Mouse (Mus musculus) embryonic facial prominence, embryonic 15.5 days (tissue): ENCODE measurements around the gene Magix. TPM values are rescaled to one million over a fixed set of nuclear protein-coding genes. Genes with fewer than 3 reads are reported as not detected.
"Not testable (repeated sequence)": the region's sequence is repeated elsewhere in the genome, so short reads cannot be mapped to it uniquely, and the experiment has no call there.

Experiments
- ATAC-seq: fragments of 200-750 bp; cut with Nextera tagmentation; 2 replicates; pipeline ENCODE4 v1.8.0; 2017; ENCODE audit warnings: low read depth, moderate TSS enrichment; ENCODE audit not compliant: insufficient number of reproducible peaks, low FRiP score, low TSS enrichment
- H3K27ac ChIP-seq: fragments of 300-500 bp; sonication (generic); replicated peaks from 2 replicates; pipeline ENCODE4 v1.5.1; 2015; ENCODE audit warnings: mild to moderate bottlenecking, inconsistent platforms
- H3K27me3 ChIP-seq: fragments of 300-500 bp; sonication (generic); 2 replicates; pipeline ENCODE4 v1.6.1; 2015; ENCODE audit warnings: inconsistent platforms
- H3K36me3 ChIP-seq: fragments of 300-500 bp; sonication (generic); 2 replicates; pipeline ENCODE4 v1.6.1; 2015; ENCODE audit warnings: mild to moderate bottlenecking, inconsistent platforms
- H3K4me1 ChIP-seq: fragments of 300-500 bp; sonication (generic); 2 replicates; pipeline ENCODE4 v1.6.1; 2015; ENCODE audit warnings: inconsistent platforms
- H3K4me2 ChIP-seq: fragments of 300-500 bp; sonication (generic); replicated peaks from 2 replicates; pipeline ENCODE4 v1.6.1; 2015; ENCODE audit warnings: mild to moderate bottlenecking, inconsistent platforms
- H3K4me3 ChIP-seq: fragments of 300-500 bp; sonication (generic); replicated peaks from 2 replicates; pipeline ENCODE4 v1.5.1; 2015; ENCODE audit warnings: mild to moderate bottlenecking, inconsistent platforms
- H3K9ac ChIP-seq: fragments of 300-500 bp; sonication (generic); 2 replicates; pipeline ENCODE4 v1.6.1; 2015; ENCODE audit warnings: inconsistent platforms
- H3K9me3 ChIP-seq: fragments of 300-500 bp; sonication (generic); replicated peaks from 2 replicates; pipeline ENCODE4 v1.6.1; 2016; ENCODE audit warnings: inconsistent platforms
- WGBS: fragments of 180-500 bp; shearing (Covaris S2); methylation state at CpG from one replicate; pipeline ENCODE4 v1.1.7; 2015; 5-methylcytosine and 5-hydroxymethylcytosine counted together
- polyA plus RNA-seq: library from polyadenylated mRNA; unstranded; fragments of >200 nt; fragmentation: Nextera tagmentation; extraction: Ambion mirVana; gene quantifications from 2 replicates; pipeline ENCODE4 v1.2.1, GENCODE M21; 2015

The Magix gene
- polyA plus RNA-seq: 0.46 and 0.48 TPM in 2 replicates

DNA sequence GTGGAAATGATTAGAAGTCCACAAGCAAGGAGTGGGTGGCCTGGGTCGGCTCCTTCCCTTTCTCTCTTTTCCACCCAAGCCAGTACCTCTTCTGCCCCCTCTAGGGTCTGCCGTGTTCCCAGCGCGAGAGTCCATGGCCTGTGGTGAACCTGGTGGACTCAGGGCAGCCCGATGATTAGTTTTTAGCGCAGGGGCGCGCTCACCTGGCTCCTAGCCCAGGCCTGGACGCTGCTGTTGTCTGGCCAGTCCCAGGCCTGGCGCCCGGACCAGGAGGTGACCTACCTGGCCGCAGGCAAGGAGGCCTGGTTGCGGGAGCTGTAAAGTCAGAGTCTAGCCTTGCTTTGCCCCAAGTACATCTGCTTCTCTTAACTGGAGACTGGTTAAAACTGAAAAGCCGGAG is at the start of gene Magix:
TSS of gene Magix (minus strand) at position 388 of the 400 bp plus-strand sequence.
- 63% methylated on average over 14 of the region's 14 CpGs for WGBS
- Histone ChIP-seq H3K4me1 (no peaks in the 10 kb centered on the region), H3K4me3 (peak within 1 kb of the TSS; percentile 32), H3K27ac (no peak within 1 kb of the TSS), H3K4me2 (peak within 1 kb of the TSS; percentile 56), H3K9ac (no peak within 1 kb of the TSS), H3K9me3 (no peaks in the 10 kb centered on the region), H3K27me3 (no peaks in the 10 kb centered on the region), H3K36me3 (no peaks in the 10 kb centered on the region)
- ATAC-seq: no peak

GRCm38 (mm10) chrX:7728922-7729265 is 47.8 kb upstream of the Magix start:
- ATAC-seq: no peak
- 32% methylated on average over 4 of the region's 4 CpGs for WGBS

GRCm38 (mm10) chrX:7728215-7728921 is 47.3 kb upstream of the Magix start, which contains the start of gene Praf2:
Gene Praf2, plus strand, starts transcription at chrX:7728439.
- Histone ChIP-seq H3K27me3 (no peaks in the 10 kb centered on the region), H3K4me1 (0 out of 2 replicates have a peak, but pooled peaks cover 4% of the 10 kb centered on the region), H3K27ac (peak within 1 kb of the TSS; percentile 60), H3K9ac (0 out of 2 replicates have a peak within 1 kb of the TSS, but pooled peaks have one; percentile 12), H3K36me3 (0 out of 2 replicates have a peak, but pooled peaks cover 9% of the 10 kb centered on the region), H3K4me2 (peak within 1 kb of the TSS; percentile 47), H3K9me3 (no peaks in the 10 kb centered on the region), H3K4me3 (peak within 1 kb of the TSS; percentile 51)
- 15% methylated on average over 42 of the region's 42 CpGs for WGBS
- ATAC-seq: peak; percentile 95

More at GRCm38 (mm10) chrX:7728922-7729265, 47.8 kb upstream of the Magix start:
- Histone ChIP-seq H3K27ac (no peak overlapping the region), H3K4me1 (0 out of 2 replicates have a peak, but pooled peaks cover 4% of the 10 kb centered on the region), H3K4me3 (peak overlapping the region; percentile 51), H3K27me3 (no peaks in the 10 kb centered on the region), H3K9ac (0 out of 2 replicates have a peak overlapping the region, but pooled peaks have one; percentile 12), H3K9me3 (no peaks in the 10 kb centered on the region), H3K36me3 (0 out of 2 replicates have a peak, but pooled peaks cover 9% of the 10 kb centered on the region), H3K4me2 (peak overlapping the region; percentile 47)

DNA sequence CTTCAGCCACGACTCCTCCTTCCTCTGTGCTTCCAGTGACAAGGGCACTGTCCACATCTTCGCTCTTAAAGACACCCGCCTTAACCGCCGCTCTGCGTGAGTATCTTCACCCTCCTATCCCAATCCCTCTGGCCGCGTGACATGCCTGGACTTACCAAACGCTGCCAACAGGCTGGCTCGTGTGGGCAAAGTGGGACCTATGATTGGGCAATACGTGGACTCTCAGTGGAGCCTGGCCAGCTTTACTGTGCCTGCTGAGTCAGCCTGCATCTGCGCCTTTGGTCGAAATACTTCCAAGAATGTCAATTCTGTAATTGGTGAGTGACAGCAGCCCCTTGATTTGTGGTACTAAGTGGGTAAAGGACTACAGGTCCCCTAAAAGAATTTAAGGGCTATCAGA is 46.1 kb upstream of the Magix start:
- Histone ChIP-seq H3K9me3 (no peaks in the 10 kb centered on the region), H3K27me3 (no peaks in the 10 kb centered on the region), H3K4me1 (0 out of 2 replicates have a peak, but pooled peaks cover 4% of the 10 kb centered on the region), H3K9ac (no peak overlapping the region), H3K27ac (no peak overlapping the region), H3K4me3 (no peak overlapping the region), H3K4me2 (no peak overlapping the region), H3K36me3 (0 out of 2 replicates have a peak, but pooled peaks cover 9% of the 10 kb centered on the region)
- ATAC-seq: no peak
- WGBS: 89% methylated on average over 13 of the region's 13 CpGs

- Histone ChIP-seq H3K9me3 (no peaks in the 10 kb centered on the region), H3K9ac (no peak overlapping the region), H3K4me1 (0 out of 2 replicates have a peak, but pooled peaks cover 4% of the 10 kb centered on the region), H3K4me3 (no peak overlapping the region), H3K36me3 (0 out of 2 replicates have a peak, but pooled peaks cover 9% of the 10 kb centered on the region), H3K4me2 (no peak overlapping the region), H3K27ac (no peak overlapping the region), H3K27me3 (no peaks in the 10 kb centered on the region)
- ATAC-seq: no peak
- 90% methylated on average over 12 of the region's 12 CpGs for WGBS
Observed at GRCm38 (mm10) chrX:7725841-7726240, 44.8 kb upstream of the Magix start.

GRCm38 (mm10) chrX:7724135-7724534 is 43.1 kb upstream of the Magix start:
- WGBS: 65% methylated on average over 7 of the region's 7 CpGs
- Histone ChIP-seq H3K4me1 (0 out of 2 replicates have a peak, but pooled peaks cover 1% of the 10 kb centered on the region), H3K4me3 (no peak overlapping the region), H3K9ac (no peak overlapping the region), H3K27me3 (no peaks in the 10 kb centered on the region), H3K36me3 (0 out of 2 replicates have a peak, but pooled peaks cover 9% of the 10 kb centered on the region), H3K27ac (no peak overlapping the region), H3K9me3 (no peaks in the 10 kb centered on the region), H3K4me2 (no peak overlapping the region)
- no peak for ATAC-seq

DNA sequence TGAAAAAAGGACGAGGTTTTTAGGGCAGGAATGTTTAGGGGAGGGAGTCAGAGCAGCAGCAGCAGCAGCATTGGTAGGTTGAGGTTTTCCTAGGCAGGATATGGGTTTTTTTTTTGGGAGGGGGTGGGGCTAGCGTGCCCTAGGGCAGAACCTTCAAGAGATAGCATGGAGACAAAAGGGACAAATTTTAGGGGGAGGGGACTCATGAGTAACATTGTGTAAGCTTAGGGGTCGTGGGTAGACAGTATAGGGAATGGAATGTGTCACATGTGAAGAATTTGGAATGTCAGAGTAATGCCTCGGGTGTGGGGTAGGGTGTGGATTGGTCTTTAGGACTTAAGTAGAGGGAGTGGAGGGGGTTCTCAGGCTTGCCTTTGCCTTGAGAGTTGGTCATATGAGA is 41.6 kb upstream of the Magix start:
- ATAC-seq: no peak

GRCm38 (mm10) chrX:7722282-7722611 is 41.2 kb upstream of the Magix start:
- no peaks in the 10 kb centered on the region for H3K27me3 ChIP-seq
- no peaks in the 10 kb centered on the region for H3K9me3 ChIP-seq
- WGBS: 12% methylated on average over 11 of the region's 11 CpGs

More for the DNA sequence above, 41.6 kb upstream of the Magix start:
- H3K9ac ChIP-seq: peak overlapping the region; percentile 39
- H3K4me3 ChIP-seq: peak overlapping the region; percentile 59
- 19% methylated on average over 4 of the region's 4 CpGs for whole genome bisulfite sequencing
- H3K36me3 ChIP-seq: 0 out of 2 replicates have a peak, but pooled peaks cover 9% of the 10 kb centered on the region
- H3K9me3 ChIP-seq: no peaks in the 10 kb centered on the region
- no peaks in the 10 kb centered on the region for H3K4me1 ChIP-seq
- no peaks in the 10 kb centered on the region for H3K27me3 ChIP-seq
- no peak overlapping the region for H3K27ac ChIP-seq
- H3K4me2 ChIP-seq: peak overlapping the region; percentile 56

GRCm38 (mm10) chrX:7721514-7722281 is 40.6 kb upstream of the Magix start, which contains the start of gene Gm45208:
Gene Gm45208, plus strand, starts transcription at chrX:7722245.
- Histone ChIP-seq H3K4me1 (no peaks in the 10 kb centered on the region), H3K9me3 (no peaks in the 10 kb centered on the region), H3K27ac (peak within 1 kb of the TSS; percentile 95), H3K36me3 (0 out of 2 replicates have a peak, but pooled peaks cover 7% of the 10 kb centered on the region), H3K27me3 (no peaks in the 10 kb centered on the region), H3K9ac (peak within 1 kb of the TSS; percentile 39), H3K4me2 (peak within 1 kb of the TSS; percentile 56), H3K4me3 (peak within 1 kb of the TSS; percentile 59)
- peak; percentile 81 for ATAC-seq
- WGBS: 21% methylated on average over 22 of the region's 22 CpGs

More at GRCm38 (mm10) chrX:7722282-7722611, 41.2 kb upstream of the Magix start:
- 0 out of 2 replicates have a peak, but pooled peaks cover 9% of the 10 kb centered on the region for H3K36me3 ChIP-seq
- peak overlapping the region; percentile 59 for H3K4me3 ChIP-seq
- H3K4me2 ChIP-seq: peak overlapping the region; percentile 56
- H3K4me1 ChIP-seq: no peaks in the 10 kb centered on the region
- H3K27ac ChIP-seq: peak overlapping the region; percentile 95; the same call in 1 of the 2 replicates
- peak overlapping the region; percentile 39 for H3K9ac ChIP-seq
- ATAC-seq: no peak

GRCm38 (mm10) chrX:7716058-7716457 is 35.0 kb upstream of the Magix start:
- not testable (repeated sequence) for H3K4me3 ChIP-seq, H3K27me3 ChIP-seq, H3K36me3 ChIP-seq, H3K9me3 ChIP-seq, H3K9ac ChIP-seq, H3K27ac ChIP-seq, H3K4me2 ChIP-seq, ATAC-seq, H3K4me1 ChIP-seq
- WGBS: 48% methylated on average over 1 of the region's 1 CpGs
